Mouse (Mus musculus): ENCODE results near the gene Zfp811. TPM values are rescaled to one million over a fixed set of nuclear protein-coding genes. Genes with fewer than 3 reads are reported as not detected.
"Not testable (repeated sequence)": the region's sequence is repeated elsewhere in the genome, so short reads cannot be mapped to it uniquely, and the experiment has no call there.

Gene Zfp811
- 2.0 and 2.3 TPM in 2 replicates for polyA plus RNA-seq (2015; fragmentation: Nextera tagmentation; extraction: Ambion mirVana)

DNA sequence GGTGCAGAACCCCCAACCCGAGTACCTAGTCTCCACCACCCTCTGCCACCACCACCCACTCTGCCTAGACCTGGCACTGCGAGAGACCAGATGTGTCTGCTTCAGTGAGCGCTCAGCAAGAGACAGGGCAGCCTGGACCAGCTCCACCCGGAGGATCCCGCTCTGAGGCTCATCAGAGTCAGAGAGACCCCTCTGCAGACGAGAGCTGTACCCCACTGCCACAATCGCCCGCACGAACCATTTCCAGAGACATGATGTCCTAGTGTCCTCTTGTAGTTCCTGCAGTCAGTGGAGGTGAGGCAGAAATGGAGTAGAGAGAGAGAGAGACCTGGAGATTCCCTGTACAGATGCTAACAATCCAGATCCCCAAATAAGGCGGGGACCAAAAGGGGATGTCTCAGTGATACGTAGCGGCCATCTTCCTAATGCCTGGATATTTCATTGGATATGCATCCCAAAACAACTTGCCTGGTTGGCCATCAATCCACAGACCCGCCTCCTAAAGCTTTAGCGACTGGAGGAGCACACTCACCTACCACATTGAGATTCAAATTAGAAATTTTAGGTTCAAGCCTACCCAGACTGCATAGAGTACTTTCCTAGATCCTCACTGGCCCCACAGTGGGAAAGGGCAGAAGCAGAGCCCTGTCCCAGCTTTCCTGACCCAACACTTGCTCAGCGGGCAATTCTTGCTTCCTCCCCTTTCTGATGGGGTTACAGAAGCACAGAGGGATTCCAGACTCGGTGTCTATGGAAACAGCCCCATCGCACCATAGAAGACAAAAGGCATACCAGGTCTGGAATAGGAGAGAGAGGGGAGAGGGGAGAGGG is at the start of gene Zfp811:
TSS of gene Zfp811 (minus strand) at position 388 of the 831 bp plus-strand sequence.
- H3K4me2 ChIP-seq = peak within 1 kb of the TSS; percentile 55
- H3K36me3 ChIP-seq = no peaks in the 10 kb centered on the region
- H3K27ac ChIP-seq = no peak within 1 kb of the TSS
- H3K4me3 ChIP-seq = peak within 1 kb of the TSS; percentile 49
- peak within 1 kb of the TSS; percentile 33; the same call in 1 of the 2 replicates for H3K9ac ChIP-seq
- H3K27me3 ChIP-seq = no peaks in the 10 kb centered on the region
- ATAC-seq (ENCODE audit: borderline replicate concordance, extremely low read depth, low FRiP score, low TSS enrichment) = peak; percentile 89
- under 1% methylated on average over 17 of the region's 17 CpGs for WGBS
- H3K9me3 ChIP-seq = no peaks in the 10 kb centered on the region
- peaks cover 6% of the 10 kb centered on the region; the same call in 1 of the 2 replicates for H3K4me1 ChIP-seq

DNA sequence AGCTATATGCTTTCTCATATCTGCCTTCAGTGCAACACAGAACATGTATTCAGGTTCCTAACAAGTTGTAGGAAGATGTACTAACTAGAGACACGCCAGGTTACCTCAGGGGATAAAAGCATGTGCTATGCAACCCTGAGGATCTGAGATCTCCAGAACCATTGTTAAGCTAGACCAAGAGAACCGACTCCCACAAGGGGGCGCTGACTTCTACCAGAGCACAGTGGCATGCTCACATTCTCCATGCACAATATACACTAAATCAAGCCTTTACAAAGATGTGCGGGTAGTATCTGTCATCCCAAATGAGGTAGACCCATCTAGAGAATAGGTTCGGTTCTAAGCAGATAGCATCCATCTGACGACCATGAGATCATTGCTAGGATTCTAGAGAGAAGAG is 47.0 kb upstream of the Zfp811 start:
- H3K27ac ChIP-seq; H3K4me2 ChIP-seq; ATAC-seq (ENCODE audit: borderline replicate concordance, extremely low read depth, low FRiP score, low TSS enrichment); H3K4me3 ChIP-seq; H3K4me1 ChIP-seq; H3K9me3 ChIP-seq; H3K36me3 ChIP-seq; H3K27me3 ChIP-seq; H3K9ac ChIP-seq: not testable (repeated sequence)
- WGBS = 52% methylated on average over 4 of the region's 6 CpGs

DNA sequence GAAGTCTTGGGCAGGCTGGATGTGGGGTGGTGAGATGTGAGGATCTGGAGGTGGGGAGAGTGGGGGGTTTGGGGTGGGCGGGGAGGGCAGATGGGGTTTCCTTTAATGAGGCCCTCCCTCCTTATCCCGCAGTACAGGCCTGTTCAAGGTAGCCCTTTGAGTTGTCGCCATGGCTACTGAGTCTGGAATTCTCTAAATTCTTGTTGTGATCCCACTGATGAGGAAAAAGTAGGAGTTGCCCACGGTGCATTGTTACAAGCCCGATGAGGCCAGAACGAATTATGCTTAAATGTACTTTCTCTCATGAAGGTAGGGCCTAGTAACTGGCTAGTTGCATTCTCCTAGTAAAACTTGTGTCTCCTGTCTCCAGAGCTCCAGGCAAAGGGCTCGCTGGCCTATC is 41.9 kb upstream of the Zfp811 start:
- H3K36me3 ChIP-seq = no peaks in the 10 kb centered on the region
- H3K4me3 ChIP-seq = no peak overlapping the region
- 68% methylated on average over 7 of the region's 7 CpGs for WGBS
- no peak overlapping the region for H3K27ac ChIP-seq
- no peak overlapping the region for H3K4me2 ChIP-seq
- no peak overlapping the region for H3K9ac ChIP-seq
- ATAC-seq (ENCODE audit: borderline replicate concordance, extremely low read depth, low FRiP score, low TSS enrichment) = no peak
- no peaks in the 10 kb centered on the region for H3K4me1 ChIP-seq
- H3K27me3 ChIP-seq = no peaks in the 10 kb centered on the region
- no peaks in the 10 kb centered on the region for H3K9me3 ChIP-seq

DNA sequence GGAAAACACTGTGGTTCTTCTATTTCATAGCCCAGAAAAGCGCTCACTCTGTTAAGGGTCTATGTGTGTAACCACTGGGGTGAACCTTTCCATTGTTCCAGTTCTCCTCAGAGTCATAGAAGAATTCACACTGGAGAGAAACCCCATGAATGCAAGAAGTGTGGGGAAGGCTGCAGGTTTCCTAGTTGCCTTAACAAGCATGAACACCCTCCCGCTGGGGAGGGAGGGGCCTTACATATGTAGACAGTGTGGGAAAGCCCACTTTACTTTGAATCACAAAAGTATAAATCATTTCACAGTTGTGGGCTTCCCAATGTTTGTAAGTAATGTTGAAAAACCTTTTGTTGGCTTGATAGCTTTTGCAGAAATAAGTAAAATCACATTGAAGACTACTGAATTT is 31.7 kb upstream of the Zfp811 start:
- no peaks in the 10 kb centered on the region for H3K9me3 ChIP-seq
- no peaks in the 10 kb centered on the region for H3K27me3 ChIP-seq
- WGBS = 80% methylated on average over 2 of the region's 2 CpGs
- H3K4me1 ChIP-seq = no peaks in the 10 kb centered on the region
- no peak overlapping the region for H3K9ac ChIP-seq
- no peak overlapping the region for H3K4me2 ChIP-seq
- no peaks in the 10 kb centered on the region for H3K36me3 ChIP-seq
- no peak overlapping the region for H3K27ac ChIP-seq
- no peak for ATAC-seq (ENCODE audit: borderline replicate concordance, extremely low read depth, low FRiP score, low TSS enrichment)
- H3K4me3 ChIP-seq = no peak overlapping the region

DNA sequence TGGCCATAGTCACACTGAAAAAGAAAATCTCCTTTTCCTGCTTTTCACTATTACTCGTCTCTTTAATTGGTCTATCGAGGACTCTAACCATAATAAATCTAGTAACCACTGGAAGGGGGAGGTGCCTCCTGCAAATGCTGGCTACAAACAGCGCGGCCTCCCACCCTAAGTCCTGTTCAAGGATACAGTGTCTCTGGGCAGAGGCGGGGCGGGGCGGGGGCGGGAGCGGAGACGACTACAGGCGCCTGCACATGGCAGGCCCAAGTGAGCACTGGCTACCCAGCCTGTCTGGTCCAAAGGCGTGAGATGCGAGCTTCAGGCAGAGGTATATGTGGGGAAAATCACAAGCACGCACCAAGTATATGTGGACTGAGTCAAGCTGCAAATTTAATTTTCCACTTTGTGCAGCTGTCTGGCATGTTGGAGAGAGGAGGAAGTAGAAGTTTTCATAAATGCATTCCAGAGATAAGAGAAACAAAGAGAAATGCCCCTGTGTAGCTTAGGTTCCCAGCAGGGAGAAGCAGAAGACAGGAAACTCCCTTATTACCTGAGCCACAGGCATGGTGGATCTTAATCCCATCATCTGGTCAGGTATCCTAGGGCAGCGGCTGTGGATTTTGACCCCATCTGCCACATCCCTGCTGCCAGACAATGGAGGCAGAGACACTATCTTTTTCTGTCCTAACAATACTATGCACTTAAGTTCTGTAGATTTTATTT is 29.5 kb upstream of the Zfp811 start:
- H3K4me1 ChIP-seq = no peaks in the 10 kb centered on the region
- no peaks in the 10 kb centered on the region for H3K27me3 ChIP-seq
- peak; percentile 59; the same call in 1 of the 2 replicates for ATAC-seq (ENCODE audit: borderline replicate concordance, extremely low read depth, low FRiP score, low TSS enrichment)
- no peaks in the 10 kb centered on the region for H3K9me3 ChIP-seq
- H3K4me2 ChIP-seq = peak overlapping the region; percentile 29; the same call in 1 of the 2 replicates
- no peak overlapping the region for H3K9ac ChIP-seq
- 38% methylated on average over 15 of the region's 15 CpGs for WGBS
- H3K36me3 ChIP-seq = no peaks in the 10 kb centered on the region
- H3K4me3 ChIP-seq = no peak overlapping the region
- H3K27ac ChIP-seq = peak overlapping the region; percentile 52; the same call in 1 of the 2 replicates

DNA sequence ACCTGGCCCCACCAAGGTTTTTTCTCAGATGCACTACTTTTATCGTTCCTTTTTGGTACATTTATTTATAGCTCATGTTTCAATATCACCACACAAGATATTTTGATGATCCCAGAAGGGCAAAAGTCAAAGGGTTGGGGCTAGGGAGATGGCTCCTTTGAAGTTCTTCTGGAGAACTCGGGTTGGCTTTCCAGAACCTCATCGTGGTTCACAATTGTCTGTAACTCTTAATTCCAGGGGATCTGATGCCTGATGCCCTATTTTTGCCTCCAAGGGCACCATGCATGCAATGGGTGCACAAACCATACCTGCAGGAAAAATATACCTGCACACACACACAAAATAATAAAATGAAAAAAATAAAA is 20.7 kb upstream of the Zfp811 start:
- no peaks in the 10 kb centered on the region for H3K27me3 ChIP-seq
- H3K9ac ChIP-seq = no peak overlapping the region
- H3K9me3 ChIP-seq = no peaks in the 10 kb centered on the region
- peak overlapping the region; percentile 81 for H3K4me3 ChIP-seq
- ATAC-seq (ENCODE audit: borderline replicate concordance, extremely low read depth, low FRiP score, low TSS enrichment) = no peak
- peak overlapping the region; percentile 56 for H3K4me2 ChIP-seq
- peaks cover 11% of the 10 kb centered on the region for H3K36me3 ChIP-seq
- WGBS = 25% methylated on average over 3 of the region's 3 CpGs
- peaks cover 8% of the 10 kb centered on the region for H3K4me1 ChIP-seq
- no peak overlapping the region for H3K27ac ChIP-seq

DNA sequence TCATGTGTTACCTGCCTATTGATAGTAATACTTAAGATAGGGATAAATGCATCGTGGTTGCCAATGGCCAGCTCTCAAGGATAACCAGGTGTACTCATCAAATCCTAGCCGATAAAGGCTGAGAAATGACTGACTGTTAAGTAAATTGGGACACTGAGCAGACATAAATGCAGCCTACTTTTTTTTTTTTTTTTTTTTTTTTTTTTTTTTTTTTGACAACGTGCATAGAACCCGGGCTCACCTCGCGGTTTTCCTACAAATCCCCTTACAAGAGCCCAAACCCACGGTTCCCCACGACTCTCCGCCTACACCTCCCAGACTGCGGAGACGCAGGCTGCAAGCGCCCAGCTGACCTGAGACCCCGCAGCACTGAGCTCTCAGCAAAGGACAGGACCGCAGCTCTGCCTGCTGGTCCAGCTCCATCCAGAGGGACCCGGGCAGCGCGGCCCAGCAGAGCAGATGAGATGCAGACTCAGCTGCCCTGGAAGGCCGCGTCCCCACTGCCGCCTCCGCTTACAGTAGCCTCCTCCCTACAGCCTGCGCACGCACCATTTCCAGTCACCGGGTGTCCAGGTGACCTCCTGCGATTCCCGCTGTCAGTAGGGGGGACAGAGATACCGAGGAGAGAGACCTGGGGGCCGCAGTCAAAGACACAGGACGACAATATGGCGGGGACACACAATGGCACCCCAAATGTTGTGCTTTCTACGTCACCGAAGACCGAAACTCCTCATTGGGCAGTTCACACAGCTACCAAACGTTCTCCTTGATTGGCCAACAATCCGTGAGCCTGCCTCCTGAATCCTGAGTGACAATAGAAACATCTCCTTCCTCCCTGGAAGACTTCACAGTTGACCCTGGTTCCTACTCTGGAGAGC is 20.0 kb upstream of the Zfp811 start, which contains the start of gene Zfp799:
TSS of gene Zfp799 (minus strand) at position 722 of the 878 bp plus-strand sequence.
- no peaks in the 10 kb centered on the region for H3K27me3 ChIP-seq
- H3K27ac ChIP-seq = peak within 1 kb of the TSS; percentile 45
- H3K4me1 ChIP-seq = peaks cover 8% of the 10 kb centered on the region
- H3K9ac ChIP-seq = peak within 1 kb of the TSS; percentile 96
- peaks cover 17% of the 10 kb centered on the region for H3K36me3 ChIP-seq
- H3K4me3 ChIP-seq = peak within 1 kb of the TSS; percentile 81
- H3K4me2 ChIP-seq = peak within 1 kb of the TSS; percentile 56
- peak; percentile 98 for ATAC-seq (ENCODE audit: borderline replicate concordance, extremely low read depth, low FRiP score, low TSS enrichment)
- H3K9me3 ChIP-seq = no peaks in the 10 kb centered on the region
- WGBS = under 1% methylated on average over 35 of the region's 35 CpGs

DNA sequence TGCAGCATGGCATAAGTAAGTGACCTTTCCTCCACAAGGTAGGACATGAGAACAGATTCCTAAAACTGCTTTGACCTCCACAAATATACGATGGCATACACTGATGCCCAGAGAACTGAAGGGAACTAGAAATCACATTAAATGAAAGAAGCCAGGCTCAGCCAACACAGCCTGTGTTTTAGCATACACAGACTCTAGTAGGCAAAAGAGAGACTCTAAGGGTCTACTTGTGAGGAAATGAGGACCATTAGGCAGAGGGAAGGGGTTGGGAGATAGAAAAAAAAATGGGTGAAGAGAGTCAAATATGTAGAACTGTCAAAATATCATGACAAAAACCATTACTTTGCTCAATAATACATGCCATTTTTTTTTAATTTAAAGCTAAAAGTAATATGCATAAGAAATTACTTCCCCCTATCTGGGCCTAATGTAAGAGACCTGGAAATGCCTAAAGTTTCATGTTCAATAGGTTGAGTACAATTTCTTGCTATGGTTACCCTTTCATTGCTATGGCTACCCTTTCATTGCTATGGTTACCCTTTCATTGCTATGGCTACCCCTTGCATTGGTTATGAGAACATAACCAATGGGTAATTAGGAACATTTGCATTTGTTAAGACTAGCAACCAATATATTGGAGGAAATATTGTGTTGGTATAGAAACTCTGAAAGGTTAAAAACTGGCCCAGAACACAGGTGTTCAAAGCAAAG is 6.5 kb upstream of the Zfp811 start:
- WGBS = 91% methylated on average over 1 of the region's 1 CpGs
- no peaks in the 10 kb centered on the region for H3K4me1 ChIP-seq
- no peak overlapping the region for H3K9ac ChIP-seq
- H3K9me3 ChIP-seq = no peaks in the 10 kb centered on the region
- no peak for ATAC-seq (ENCODE audit: borderline replicate concordance, extremely low read depth, low FRiP score, low TSS enrichment)
- H3K27me3 ChIP-seq = no peaks in the 10 kb centered on the region
- H3K36me3 ChIP-seq = peaks cover 31% of the 10 kb centered on the region
- no peak overlapping the region for H3K4me3 ChIP-seq
- H3K4me2 ChIP-seq = no peak overlapping the region
- H3K27ac ChIP-seq = no peak overlapping the region

DNA sequence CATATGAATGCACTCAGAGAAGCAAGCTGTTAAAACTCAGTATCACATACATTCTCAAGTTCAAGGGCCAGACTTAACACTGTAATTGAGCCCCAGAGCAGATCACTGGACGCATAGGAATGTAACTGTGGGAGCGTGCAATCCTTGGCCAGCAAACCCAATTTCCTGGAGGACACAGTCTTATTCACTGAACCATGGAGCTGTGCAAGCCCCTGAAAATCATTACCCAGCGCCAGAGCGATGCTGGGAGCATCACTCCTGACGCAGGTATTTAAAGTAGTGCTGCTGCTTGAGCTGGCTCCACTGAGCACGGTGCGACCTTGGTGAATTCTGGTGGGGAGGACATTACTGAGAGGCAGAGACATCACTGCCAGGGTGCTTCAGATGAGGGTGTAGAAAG is 4.4 kb upstream of the Zfp811 start:
- Histone ChIP-seq H3K4me3 (no peak overlapping the region), H3K36me3 (peaks cover 13% of the 10 kb centered on the region), H3K4me1 (peaks cover 2% of the 10 kb centered on the region; the same call in 1 of the 2 replicates), H3K4me2 (no peak overlapping the region), H3K27ac (no peak overlapping the region), H3K27me3 (no peaks in the 10 kb centered on the region), H3K9ac (no peak overlapping the region), H3K9me3 (no peaks in the 10 kb centered on the region)
- ATAC-seq (ENCODE audit: borderline replicate concordance, extremely low read depth, low FRiP score, low TSS enrichment) = no peak
- 74% methylated on average over 7 of the region's 7 CpGs for WGBS

DNA sequence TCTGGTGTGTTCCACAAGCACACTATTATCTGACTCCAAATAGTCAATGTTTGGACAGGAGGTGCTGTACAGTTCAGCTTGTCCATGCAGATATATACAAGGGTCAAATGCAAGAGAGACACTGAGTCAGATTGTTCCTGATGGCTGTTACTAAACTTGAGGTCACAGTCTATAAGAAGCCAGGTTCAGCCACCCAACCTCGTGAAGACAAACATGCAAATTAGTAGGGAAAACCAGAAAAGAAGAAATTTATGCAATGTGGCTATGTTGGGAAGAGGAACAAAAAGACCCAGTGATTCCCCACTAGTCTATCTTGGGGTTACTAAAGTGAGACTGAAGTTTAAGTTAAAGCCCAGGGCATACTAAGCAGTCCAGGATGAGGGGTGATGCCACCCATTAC is 917 bp upstream of the Zfp811 start:
- no peak overlapping the region for H3K4me2 ChIP-seq
- H3K9ac ChIP-seq = no peak overlapping the region
- no peak overlapping the region for H3K27ac ChIP-seq
- no peaks in the 10 kb centered on the region for H3K27me3 ChIP-seq
- WGBS = 37% methylated on average over 1 of the region's 1 CpGs
- no peak overlapping the region for H3K4me3 ChIP-seq
- 0 out of 2 replicates have a peak, but pooled peaks cover 2% of the 10 kb centered on the region for H3K36me3 ChIP-seq
- no peaks in the 10 kb centered on the region for H3K9me3 ChIP-seq
- no peak for ATAC-seq (ENCODE audit: borderline replicate concordance, extremely low read depth, low FRiP score, low TSS enrichment)
- H3K4me1 ChIP-seq = peaks cover 6% of the 10 kb centered on the region; the same call in 1 of the 2 replicates

DNA sequence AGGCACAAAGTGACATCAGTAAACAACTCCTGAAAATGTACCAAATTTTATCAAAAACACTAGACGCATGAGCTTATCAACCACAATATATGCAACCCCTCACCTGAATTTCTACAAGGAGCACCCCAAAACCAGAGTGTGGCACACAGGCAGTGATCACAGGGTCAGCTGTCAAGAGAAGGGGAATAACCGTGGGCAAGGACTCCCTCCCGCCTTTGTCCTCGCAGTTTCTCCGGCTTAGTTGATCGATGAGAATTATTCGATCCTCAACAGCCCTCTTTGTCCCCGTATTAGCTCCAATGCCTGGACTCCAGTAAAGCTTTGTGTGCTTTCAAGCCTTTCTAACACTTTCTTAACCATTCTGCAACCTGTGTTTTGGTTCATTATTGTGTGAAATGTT is 810 bp downstream of the Zfp811 start:
- WGBS = 10% methylated on average over 8 of the region's 8 CpGs
- H3K4me3 ChIP-seq = peak overlapping the region; percentile 49
- H3K4me2 ChIP-seq = peak overlapping the region; percentile 55
- H3K36me3 ChIP-seq = no peaks in the 10 kb centered on the region
- no peaks in the 10 kb centered on the region for H3K9me3 ChIP-seq
- H3K9ac ChIP-seq = no peak overlapping the region
- peaks cover 6% of the 10 kb centered on the region; the same call in 1 of the 2 replicates for H3K4me1 ChIP-seq
- no peak overlapping the region for H3K27ac ChIP-seq
- ATAC-seq (ENCODE audit: borderline replicate concordance, extremely low read depth, low FRiP score, low TSS enrichment) = no peak
- no peaks in the 10 kb centered on the region for H3K27me3 ChIP-seq
